Mouse (Mus musculus) kidney, adult 18-20 months (tissue): ENCODE measurements around the gene Galnt11.

Experiments used
- DNase-seq: peaks from one replicate; pipeline ENCODE4 v3.0.0; 2021

Galnt11 gene

GRCm38 (mm10) chr5:25254491-25254890 is 32.8 kb downstream of the Galnt11 start:
- DNase-seq = no peak

GRCm38 (mm10) chr5:25256686-25257085 is 35.0 kb downstream of the Galnt11 start:
- no peak for DNase-seq

GRCm38 (mm10) chr5:25261452-25261851 is 39.7 kb downstream of the Galnt11 start:
- DNase-seq = no peak

DNA sequence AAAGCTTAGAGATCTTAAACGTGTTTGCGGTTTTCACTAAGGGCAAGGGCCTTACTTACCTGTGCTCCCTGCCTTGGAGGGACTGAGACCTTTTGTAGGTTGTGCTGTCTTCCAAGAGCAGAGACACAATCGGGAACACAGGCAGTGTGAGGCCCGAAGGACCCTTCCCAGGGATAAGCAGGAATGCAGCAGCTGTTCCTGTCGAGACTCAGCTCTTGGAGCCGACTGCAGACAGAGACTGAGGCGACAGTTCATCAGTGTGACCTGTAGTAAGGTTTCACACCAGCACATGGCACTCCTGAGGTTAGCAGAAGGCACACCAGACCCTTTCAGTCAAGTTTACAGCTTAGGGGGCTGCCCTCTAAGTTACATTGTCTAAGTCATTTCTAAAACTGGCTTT is 40.6 kb downstream of the Galnt11 start:
- no peak for DNase-seq

GRCm38 (mm10) chr5:25268258-25268888 is 46.7 kb downstream of the Galnt11 start:
- no peak for DNase-seq

- DNase-seq = no peak
Observed at GRCm38 (mm10) chr5:25275629-25276028, 53.9 kb downstream of the Galnt11 start.

DNA sequence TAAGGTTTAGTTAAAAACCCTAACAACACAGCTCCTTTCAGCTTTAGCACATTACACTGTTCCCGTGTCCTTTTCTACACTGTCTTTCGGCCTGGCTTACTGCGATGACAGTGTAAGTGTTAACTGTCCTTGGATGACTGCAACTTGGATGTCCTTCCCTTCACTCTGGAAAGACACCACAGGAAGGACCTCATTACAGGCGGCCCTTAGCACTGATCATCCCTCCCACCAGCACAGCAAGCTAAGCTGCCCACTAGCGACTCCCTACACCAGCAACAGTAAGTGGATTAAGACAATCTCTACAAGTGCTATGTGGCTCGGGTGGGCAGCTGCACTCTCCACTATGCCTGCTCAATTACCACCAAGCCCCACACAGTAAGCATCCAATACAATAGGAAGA is 54.7 kb downstream of the Galnt11 start:
- DNase-seq = no peak

GRCm38 (mm10) chr5:25283988-25284387 is 62.3 kb downstream of the Galnt11 start:
- no peak for DNase-seq

DNA sequence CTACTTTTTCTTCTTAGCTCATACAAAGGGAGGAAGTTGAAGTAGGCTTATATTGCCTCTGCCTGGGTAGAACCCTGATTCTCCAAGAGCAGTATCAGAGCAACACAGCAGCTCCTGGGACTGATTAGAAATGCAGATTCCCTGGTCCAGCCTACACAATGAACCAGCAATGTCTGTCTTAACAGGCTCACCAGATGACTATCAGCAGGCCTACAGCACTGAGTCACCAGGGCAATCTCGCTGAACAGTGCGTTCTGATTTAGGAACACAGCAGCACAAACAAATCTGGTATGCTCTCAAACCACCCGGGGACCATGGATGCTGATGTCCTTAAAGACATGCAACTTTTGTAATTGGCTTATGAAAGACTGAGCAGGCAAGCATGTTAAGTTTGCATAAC is 75.1 kb downstream of the Galnt11 start:
- DNase-seq = no peak

GRCm38 (mm10) chr5:25310226-25310625 is 88.5 kb downstream of the Galnt11 start:
- DNase-seq = no peak

DNA sequence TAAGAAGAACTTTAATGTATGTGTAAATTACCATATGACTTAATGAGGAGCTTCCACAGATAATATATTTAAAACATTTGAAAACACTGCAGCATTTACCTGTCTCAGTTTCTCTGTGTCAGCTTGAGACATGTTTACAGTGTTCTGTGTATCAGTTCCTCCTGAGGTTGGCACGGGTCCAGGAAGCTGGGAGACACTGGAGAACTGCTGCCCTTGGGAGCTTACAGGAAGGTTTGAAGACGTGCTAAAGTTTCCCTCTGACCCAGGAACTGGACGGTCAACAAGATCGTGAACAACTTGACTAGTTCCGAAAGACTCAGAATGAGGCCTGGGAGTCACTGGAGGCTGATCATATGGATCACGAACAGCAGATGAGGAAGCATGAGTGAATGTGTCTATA is 92.2 kb downstream of the Galnt11 start:
- DNase-seq = no peak
